Mouse (Mus musculus) E14TG2a.4 (cell line): Measurements from ENCODE around the gene Nop10.

Experiments used
- CTCF ChIP-seq: conservative IDR thresholded peaks from 2 replicates; pipeline ENCODE4 v1.5.1; 2014; ENCODE audit warnings: low read length
- NANOG ChIP-seq: IDR thresholded peaks from 2 replicates; pipeline ENCODE4 v1.6.1; 2014; ENCODE audit warnings: borderline replicate concordance, low read length, mixed read lengths
- POU5F1 ChIP-seq: IDR thresholded peaks from 2 replicates; pipeline ENCODE4 v1.6.1; 2014; ENCODE audit warnings: low read length, borderline replicate concordance

GRCm38 (mm10) chr2:112267547-112268269 lies 6.0 kb downstream of the Nop10 start:
- TF ChIP-seq CTCF = no peak
- TF ChIP-seq NANOG = no peak
- TF ChIP-seq POU5F1 = no peak
